Mouse (Mus musculus) gonadal fat pad, adult 2 months (tissue): Measurements from ENCODE around the gene Trim69. TPM values are rescaled to one million over a fixed set of nuclear protein-coding genes. Genes with fewer than 3 reads are reported as not detected.
A peak's percentile ranks its signal among the peaks of the same experiment; 100 is the strongest.

Experiments
- DNase-seq: peaks from one replicate; pipeline ENCODE4 v3.0.0-alpha.2; 2012; ENCODE audit warnings: low read depth
- polyA plus RNA-seq: library from polyadenylated mRNA; depleted of rRNA; stranded (reverse); fragments of >200 nt; gene quantifications from 2 replicates; pipeline ENCODE4 v1.2.3, GENCODE M21; 2012

Gene Trim69
- polyA plus RNA-seq, 1 experiment: 0.15 TPM

GRCm38 (mm10) chr2:122153681-122154365 is 6.7 kb upstream of the Trim69 start:
- DNase-seq: no peak

DNA sequence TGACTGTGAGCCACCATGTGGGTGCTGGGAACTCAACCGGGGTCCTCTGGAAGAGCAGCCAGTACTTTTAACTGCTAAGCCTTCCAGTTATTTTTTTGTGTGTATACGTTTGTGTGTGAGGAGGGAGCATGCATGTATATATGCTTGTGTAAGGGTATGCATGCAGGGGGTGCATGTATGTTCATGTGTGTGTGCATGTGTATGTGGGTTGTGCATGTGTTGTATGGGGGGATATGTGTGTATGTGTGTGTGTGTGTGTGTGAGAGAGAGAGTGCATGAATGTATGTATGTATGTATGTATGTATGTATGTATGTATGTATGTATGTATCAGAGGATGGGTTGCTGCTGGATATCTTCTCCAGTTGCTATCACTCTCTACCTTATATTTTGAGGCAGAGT is 6.0 kb upstream of the Trim69 start:
- no peak for DNase-seq

GRCm38 (mm10) chr2:122155292-122155691 is 5.2 kb upstream of the Trim69 start:
- no peak for DNase-seq

GRCm38 (mm10) chr2:122156051-122156700 is 4.3 kb upstream of the Trim69 start:
- no peak for DNase-seq

GRCm38 (mm10) chr2:122157561-122157960 is 2.9 kb upstream of the Trim69 start:
- no peak for DNase-seq

- no peak for DNase-seq
Observed at GRCm38 (mm10) chr2:122158362-122158802, 2.1 kb upstream of the Trim69 start.

DNA sequence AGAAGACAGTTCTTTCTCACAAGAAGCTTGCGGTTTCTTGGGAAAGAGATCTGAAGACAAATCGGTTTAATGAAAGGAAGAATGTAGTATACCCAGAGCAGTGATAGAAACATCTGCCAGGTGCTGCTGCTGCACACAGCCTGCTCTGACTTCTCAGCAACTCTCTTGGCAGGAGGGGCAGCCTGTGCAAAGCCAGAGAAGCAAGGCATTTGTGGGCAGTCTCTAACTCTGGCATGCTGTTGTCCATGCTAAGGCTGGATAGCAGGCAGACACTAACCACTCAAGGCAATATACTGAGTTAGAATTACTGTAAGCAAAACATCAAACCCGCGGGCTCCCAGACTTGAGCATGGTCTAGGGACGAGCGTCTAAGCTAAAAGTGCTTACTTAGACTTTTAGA is 833 bp upstream of the Trim69 start:
- no peak for DNase-seq

GRCm38 (mm10) chr2:122161542-122161941 is 1.0 kb downstream of the Trim69 start:
- no peak for DNase-seq

DNA sequence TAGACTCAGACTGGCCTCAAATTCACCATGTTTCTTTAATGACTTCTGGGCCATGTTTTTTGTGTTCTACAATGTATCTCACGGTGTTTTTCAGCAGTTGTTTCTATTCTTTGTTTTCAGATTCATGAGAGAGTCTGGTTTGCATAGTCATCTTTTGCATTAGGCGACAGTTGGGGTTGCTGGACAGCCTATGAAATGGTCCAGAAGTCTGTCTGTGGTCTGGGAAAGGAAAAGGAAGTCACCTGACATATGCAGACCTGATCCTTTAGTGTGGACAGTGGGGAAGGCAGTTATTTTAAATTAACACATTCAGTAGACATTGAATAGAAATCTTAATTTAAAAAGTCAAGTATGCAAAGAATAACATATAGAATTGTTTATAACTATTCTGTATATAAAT is 2.0 kb downstream of the Trim69 start:
- no peak for DNase-seq

DNA sequence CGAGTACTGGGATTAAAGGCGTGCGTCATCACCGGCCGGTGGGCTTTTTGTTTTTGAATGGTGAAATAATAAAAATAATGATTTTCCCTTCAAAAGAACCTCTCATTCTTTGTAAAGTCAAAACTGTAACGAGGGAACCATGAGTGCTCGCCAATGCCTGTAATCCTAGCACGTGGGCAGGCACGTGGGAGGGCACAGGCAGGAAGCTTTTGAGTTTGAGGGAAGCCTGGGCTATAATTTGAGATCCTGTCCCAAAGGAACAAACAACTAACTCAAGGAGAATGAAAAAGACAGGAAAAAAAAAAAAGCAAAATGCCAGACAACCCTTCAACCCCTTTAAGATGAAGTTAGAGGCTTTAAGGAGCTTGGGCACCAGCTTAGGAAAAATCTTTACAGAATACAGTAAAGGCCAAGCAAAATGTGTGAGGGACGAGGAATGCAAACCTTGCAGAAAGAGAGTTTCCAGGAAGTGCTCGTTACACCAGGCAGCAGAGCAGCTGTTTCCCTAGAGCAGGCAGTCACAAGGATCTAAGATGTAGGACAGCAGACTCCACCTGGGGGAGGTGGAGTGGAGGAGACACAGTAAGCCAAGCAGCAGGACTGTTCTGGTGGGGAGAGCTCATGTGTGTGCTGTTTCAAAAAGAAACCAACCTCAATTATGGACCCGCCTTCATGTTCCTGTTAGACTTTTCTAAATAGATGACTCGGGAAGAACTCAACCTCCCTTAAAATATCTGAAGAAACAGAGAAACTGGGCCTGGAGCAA is 3.1 kb downstream of the Trim69 start:
- DNase-seq: no peak

DNA sequence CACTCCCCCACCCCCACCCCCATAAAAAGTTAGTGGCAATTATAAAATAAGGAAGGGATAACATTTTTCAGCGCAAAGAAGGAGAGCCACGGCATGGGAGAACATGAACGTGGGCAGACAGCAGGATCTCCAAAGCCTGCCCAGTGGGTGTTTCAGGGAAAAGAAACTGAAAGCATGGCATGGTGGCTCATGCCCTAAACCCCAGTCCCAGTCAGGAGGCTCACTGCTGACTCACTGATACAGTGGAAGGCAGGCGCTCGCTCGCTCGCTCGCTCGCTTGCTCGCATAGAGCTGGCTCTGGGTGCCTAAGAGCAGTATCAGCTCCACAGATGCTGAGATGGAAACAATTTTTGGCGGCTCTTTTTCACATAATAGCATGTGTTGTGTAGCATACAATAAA is 3.8 kb downstream of the Trim69 start:
- no peak for DNase-seq

DNA sequence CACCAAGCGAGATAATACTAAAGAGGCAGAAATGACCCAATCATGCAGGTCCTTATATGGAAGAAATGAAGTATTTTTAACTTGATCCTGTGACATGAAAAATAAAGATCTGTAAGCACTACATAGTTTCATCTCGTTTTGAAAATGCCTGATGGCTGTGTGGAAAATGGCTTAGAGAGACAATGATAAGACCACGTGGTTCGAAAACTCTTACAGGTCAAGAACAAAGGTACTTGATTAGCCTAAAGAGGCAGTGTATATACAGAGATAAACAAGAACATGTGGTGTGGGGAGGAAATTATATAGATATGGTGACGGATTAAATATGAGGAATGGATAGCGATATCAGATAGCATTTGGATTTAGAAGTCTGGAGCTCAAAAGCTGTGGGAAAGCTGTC is 10.8 kb downstream of the Trim69 start:
- no peak for DNase-seq

DNA sequence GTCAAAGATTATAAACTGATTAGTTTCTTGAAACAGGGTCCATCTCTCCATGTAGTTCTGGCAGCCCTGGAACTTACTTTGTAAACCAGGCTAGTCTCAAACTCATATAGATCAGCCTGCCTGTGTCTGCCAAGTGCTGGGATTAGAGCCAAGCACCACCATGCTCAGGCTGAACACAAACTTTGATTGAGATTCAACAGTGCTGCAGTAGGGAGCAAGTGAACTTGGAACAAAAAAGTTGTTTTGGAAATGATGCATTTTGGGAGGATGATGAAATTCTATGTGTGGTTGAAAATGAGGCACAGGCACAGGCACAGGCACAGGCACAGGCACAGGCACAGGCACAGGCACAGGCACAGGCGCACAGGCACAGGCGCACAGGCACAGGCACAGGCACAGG is 11.7 kb downstream of the Trim69 start:
- DNase-seq: no peak

DNA sequence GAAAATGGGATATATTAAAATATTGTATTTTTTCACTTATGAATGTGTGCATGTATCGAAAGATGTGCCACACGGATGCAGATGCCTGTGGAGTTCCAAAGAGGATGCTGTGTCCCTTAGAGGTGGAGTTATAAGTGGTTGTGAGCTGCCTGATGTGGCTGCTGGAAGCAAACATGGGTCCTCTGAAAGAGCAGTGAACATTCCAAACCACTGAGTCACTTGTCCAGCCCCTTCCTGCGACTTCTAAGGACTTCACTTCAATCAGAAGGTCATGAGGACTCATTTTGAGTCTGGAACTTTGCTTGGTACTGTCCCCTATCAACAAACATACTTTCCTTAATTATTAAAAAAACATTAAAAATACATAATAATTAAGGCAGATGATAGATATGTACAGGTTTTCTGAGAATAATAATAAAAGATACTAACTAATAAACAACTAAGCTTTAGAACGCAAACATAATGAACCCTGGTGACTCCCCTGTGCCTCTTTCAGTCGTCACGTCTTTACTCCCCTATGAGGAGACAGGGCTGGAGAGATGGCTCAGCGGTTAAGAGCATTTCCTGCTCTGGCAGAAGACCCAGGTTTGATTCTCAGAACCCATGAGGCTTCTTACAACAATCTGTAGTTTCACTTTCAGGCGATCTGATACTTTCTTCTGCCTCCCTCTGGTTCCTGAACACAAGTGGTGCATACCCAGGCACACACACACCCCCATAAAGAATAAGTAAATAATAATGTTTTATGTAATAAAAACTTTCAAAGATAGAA is 19.7 kb downstream of the Trim69 start:
- DNase-seq: no peak

GRCm38 (mm10) chr2:122185086-122185485 is 24.6 kb downstream of the Trim69 start:
- no peak for DNase-seq

DNA sequence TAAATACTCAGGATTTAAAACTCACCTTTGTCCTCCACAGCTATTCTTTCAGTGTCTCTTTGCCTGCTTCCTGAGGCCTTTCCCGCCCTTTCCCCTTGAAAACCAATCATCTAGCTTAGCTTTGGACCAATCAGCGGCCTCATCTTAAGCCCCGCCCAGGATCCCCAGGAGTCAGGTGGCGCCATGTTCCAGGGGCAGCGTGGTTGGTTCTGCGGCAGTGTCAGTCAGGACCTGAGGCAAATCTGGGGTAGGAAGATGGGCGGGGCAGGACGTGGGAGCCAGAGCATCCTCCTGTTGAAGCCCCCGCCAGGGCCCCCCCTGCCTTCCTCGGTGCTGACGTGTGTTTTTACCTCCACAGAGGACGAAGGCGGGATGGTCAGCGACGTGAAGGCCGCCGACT is 25.6 kb downstream of the Trim69 start, which contains the start of the genes Patl2 and Terb2:
Gene Patl2, minus strand, starts transcription at position 84 of the 400 bp plus-strand sequence.
Gene Terb2, plus strand, starts transcription at position 167 of the 400 bp plus-strand sequence.
- DNase-seq: no peak

DNA sequence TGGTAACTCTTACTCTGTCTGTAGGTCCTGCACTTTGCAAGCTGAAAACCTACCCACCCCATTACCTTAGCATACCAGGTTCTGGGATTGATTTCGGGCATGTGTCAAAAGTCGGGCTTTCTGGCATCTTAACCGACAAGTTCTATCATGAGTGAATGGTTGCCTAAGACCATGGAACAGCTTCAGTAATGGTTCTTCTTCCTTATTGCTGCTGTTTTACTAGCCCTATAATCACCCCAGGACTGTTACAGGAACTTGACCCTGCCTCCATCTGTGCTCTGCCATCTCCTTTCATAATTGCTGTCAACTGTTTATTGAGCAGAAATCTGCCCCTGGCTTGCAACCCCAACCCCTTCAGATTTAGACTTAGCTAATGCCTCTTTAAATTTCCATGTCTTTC is 26.3 kb downstream of the Trim69 start:
- peak; percentile 62 for DNase-seq

DNA sequence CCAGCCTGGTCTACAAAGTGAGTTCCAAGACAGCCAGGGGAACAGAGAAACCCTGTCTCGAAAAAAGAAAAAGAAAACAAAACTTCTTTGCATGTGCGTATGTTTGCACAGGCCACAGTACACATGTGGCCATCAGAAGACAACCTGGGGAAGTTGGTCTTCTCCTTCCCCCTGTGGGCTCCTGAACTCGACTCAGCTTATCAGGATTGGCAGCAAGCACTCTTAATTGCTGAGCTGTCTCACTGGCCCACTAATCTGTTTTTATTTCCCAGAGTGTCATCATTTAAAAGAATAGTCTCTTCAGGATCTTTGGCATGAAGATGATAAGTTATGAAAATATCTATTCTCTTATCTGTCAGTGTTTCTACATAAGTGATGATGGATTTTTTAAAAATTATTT is 31.3 kb downstream of the Trim69 start:
- DNase-seq: no peak

DNA sequence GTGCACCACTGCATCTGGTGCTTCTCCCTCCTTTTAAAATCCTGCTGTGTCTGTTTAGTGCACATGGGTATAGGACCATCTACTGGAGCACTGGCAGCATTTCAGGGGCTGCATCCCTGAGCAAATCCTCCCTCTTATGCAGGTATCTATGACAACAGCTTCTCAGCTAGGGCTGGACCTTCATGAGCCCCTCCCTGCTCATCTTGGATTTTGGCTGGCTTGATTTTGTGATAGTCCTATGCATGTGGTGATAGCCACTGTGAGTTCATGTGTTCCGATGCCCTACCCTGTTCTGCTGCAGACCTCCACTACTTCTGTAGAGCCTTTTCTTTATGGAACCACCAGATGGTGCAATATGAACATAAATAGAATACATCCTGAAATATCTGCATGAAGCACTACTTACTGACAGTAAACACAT is 34.0 kb downstream of the Trim69 start:
- no peak for DNase-seq

GRCm38 (mm10) chr2:122201501-122201900 is 41.0 kb downstream of the Trim69 start:
- peak; percentile 16 for DNase-seq

GRCm38 (mm10) chr2:122206440-122207107 is 46.1 kb downstream of the Trim69 start:
- no peak for DNase-seq
